Mouse (Mus musculus) adrenal gland, postnatal 25 days (tissue): ENCODE data around the gene Sacm1l. TPM values are rescaled to one million over a fixed set of nuclear protein-coding genes. Genes with fewer than 3 reads are reported as not detected.

Experiments
- DNase-seq: peaks from one replicate; pipeline ENCODE4 v3.0.0; 2021; ENCODE audit warnings: mixed read lengths
- total RNA-seq: library from RNA; stranded (reverse); gene quantifications from 2 replicates; pipeline ENCODE4 v1.2.3, GENCODE M21; 2021

Sacm1l gene
- total RNA-seq, 1 experiment from 2014 or later, result 76.0 TPM

DNA sequence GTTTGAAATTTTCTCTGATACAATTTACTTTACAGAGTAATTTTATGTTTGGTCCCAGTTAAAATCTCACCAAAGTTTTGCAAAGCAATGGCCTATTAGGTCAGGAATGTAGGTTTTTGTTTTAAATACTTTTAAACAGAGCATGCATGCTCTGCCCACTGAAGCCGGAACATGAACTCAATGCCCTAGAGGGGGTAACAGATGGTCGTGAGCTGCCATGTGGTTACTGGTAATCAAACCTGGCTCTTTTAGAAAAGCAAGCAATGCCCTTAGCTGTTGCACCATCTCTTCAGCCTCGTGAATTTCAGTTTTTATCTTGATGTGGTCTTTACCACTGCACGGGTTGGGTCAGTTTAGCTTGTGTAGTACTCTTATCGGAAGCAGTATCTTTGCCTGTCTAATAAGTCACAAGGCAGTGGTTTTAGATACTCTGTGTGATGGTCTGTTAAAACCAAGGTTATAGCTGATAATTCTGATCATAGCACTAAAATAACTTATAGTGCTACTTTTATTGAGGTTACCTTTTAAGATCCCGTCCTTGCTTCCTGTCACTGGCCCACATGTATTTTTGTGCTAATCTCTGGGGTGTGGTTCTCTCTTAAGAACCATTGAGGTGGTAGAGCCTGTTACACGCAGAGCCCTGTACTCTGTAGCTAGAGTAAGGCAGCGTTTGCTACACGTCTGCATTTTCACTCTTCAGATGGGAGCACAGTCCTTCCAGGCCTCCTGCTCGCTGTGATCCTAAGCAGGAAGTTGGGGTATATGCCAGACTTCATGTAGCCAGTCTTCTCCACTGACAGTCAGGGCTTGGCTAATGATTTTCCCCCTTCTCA lies 48.0 kb downstream of the Sacm1l start:
- no peak for DNase-seq

DNA sequence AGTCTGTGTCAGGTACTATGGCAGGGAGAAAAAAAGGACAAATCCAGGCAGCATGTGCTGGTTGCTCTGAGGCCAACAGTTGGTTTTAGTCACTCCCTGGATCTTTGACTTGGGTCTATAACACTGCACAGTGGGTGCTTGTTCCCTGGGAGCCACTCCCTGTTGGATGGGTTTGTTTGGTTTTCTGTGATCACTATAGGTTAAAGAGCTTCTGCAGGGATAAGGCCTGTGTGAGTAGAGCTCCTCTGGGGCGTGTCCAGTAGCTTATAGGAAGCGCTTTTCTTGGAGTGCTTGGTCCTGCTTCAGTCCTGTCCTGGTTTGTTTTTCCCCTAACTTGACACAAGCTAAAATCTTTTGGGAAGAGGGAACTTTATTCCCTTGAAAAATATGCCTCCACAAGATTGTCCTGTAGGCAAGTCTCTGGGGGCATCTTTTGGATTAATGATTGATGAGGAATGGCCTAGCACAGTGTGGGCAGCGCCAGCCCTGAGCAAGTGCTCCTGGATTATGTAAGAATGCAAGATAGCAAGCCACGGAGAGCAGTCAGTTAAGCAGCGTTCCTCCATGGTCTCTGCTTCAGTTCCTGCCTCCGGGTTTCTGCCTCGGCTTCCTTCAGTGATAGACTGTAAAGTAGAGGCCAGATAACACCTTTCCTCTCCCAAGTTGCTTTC lies 59.8 kb downstream of the Sacm1l start:
- no peak for DNase-seq

DNA sequence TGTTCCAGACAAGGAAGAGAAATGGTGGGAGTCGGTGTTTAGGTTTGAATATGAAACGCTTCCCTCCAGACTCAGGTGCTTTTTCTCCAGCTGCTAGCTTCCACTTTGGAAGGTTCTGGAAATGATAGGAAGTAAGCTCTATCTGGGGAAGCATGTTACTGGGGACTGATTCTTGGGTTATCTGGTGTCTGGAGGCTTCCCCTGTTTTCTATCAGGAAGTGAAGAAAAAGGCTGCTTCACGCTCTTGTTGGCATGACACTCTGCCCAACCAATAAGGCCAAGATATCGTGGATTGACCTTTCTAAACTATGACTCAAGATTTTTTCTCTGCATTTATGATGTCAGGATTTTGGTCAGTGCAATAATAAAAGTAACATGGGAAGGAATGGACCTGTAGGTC lies 65.6 kb downstream of the Sacm1l start:
- no peak for DNase-seq

DNA sequence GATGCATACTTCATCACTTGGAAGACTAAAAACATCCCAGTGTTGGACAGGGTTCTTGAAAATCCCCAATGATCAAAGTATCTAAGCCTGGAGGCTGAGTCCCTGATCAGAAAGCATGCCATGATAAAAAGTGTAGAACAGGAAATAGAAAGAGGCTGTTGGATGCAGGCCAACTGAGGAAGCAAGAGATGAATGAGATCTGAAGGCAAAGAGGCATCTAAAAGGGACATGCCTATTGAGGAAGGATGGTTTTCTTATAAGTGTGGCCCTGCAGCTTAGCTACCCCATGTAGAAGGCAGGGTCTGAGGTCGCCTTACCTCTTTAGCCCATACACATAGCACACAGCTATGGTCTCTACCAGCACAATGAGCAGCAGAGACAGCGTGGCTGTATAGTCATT lies 67.4 kb downstream of the Sacm1l start:
- DNase-seq, result no peak

DNA sequence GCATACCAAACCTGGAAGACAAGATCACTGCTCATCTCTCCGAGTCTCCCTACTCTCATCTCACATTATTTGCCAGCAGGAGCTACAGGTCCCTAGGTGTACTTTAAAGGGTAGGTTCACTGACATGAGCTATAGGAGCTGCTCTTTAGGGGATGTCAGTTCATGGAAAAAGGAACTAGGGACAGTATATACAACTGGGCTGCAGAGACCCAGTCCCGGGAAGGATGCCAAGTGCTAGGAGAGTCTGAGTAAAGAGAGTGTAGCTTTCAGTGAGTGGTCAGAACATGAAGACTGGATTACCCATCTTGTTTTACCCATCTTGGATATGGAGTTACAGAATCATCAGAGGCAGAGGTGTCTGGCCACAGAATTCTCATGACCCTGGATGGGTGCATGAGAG lies 67.8 kb downstream of the Sacm1l start:
- DNase-seq, result no peak

DNA sequence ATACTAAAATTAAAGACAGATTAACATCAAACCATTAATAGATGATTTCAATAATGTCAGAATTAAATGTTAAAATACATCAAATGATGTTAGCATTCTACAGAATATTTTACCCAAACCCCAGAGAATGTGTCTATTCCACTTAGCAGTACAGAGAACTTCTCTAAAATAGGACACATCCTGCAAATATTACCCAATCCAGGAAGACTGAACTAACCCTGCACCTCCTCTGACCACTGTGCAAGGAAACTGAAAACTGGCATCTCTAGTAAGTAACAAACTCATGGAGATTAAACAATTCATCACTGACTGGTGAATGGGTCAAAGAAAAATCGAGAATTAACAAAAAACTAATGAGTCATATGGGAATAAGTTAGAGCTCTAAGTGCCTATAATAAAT lies 72.0 kb downstream of the Sacm1l start:
- no peak for DNase-seq

DNA sequence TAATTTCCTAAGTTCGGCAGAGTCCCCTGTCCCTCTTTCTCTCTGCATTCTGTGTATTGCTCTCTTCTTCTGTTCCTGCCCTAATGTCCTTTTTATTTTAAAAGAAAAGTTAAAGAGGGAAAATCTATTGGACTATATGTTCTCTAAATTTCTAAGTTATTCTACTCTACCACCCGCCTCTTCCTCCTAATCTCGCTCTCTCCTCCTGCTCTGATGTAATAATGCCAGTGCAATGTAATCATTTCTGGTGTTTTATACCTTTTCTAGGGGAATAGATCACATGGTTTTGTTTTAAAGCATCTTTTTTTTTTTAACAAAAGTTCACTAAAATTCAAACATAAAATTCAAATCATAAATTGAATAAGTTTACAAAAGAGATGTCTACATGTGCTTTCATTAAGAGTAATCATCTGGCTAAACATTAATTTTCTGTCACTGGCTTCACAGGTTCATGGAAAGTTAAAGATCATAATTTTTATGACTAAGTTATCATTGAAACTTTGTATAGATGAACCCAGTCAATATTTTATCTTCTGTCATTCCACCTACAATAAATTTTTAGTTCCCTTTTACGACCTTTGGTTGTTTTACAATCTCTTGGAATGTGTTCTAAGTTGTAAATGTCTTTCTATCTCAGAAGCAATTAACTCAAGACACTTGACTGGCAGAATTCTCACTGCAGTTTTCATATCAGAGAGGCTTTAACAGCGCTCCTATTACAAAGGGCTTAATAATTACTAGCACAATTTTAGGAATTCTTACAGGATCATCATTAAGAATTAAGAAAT lies 90.9 kb downstream of the Sacm1l start:
- no peak for DNase-seq

DNA sequence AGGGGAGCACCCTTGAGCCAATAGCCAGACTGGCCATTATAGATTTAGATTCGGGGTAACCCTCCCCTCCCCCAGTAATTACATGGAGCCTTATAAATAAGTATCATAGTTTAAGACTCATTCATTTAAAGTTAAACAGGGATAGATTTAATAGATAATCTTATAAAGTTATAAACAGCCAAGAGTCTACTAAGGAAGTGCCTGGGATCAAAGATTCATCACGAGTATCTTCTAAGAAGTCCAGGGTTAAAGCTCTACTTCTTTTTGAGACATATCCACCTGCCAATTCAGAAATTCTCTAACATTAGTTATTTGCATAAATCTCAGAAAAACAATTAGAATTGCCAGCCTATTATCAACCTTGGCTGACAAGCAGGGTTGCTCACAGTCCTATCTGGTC lies 95.2 kb downstream of the Sacm1l start:
- DNase-seq, result no peak

DNA sequence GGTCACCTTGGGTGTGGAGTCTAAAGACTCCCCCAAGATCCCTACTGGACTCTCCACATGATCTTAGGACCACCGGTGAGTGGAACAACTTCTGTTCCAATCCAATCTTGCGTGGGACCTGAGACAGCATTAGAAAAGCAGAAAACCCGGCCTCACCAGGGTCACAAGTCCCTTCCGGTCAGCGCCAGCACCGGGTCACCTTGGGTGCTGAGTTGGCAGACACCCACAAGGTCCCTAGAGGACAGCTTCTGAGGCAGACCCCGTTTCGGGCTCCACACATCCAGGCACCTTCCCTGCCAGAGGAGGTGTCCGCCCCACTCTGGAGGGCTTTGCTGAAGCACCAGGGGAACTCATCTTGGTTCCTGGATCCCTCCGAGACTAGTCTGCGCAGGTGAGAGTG lies 96.3 kb downstream of the Sacm1l start:
- no peak for DNase-seq

DNA sequence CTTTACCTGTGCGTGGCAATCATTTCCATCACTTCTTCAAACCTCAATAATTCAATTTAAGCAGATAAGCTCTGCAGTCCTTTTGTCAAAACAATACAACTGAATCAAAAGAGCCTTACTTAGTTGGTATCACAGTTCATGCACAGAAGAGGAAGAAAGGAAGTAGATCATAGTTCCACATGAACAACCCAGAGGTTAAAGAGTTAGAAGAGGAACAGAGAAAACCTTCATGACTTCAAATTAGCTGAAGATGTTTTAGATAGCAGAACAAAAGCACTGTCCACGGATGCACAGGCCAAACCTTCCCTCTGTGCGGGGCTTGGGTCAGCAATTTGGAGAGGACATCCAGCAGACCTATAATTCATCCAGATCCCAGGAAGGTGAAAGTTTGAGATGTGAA lies 102.1 kb downstream of the Sacm1l start:
- DNase-seq, result no peak

DNA sequence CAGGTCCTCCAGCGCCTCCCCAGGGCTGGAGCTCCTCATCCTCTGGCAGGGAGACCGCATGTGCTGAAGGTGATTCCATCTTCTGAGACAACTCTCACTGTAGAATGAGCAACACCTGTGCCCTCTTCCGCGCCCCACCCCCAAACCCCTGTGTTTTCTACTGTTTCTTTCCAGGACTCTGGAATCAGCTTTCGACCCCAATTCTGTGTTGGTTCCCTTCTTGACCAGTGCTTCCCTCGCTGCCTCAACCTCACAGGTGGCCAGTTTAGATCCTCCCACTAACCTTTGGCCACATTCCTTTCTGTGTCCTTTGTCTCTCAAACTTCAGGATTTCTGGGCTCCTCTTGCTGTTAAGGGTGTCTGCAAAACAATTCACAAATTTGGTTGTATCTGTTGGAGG lies 102.7 kb downstream of the Sacm1l start, which contains the start of gene Slc6a20b:
Gene Slc6a20b, minus strand, starts transcription at position 285 of the 400 bp plus-strand sequence.
- DNase-seq, result no peak

DNA sequence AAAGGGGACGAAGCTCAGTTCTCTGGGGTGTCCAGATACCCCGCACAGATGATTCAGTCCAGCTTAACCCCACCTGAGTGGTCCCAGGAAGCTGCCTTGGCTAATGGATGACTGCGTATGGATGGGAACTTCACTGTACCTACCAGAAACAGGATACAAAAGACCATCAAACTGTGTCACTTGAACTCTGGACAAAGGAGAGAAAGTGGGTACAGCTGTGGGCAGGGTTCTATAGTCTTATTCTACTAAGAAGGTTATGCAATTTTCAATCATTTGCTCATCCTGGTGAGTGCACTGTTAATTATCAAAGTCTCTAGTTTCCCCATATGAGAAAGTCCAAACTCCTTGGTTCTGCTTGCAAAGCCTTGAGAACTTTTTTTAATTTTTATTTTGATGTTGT lies 103.4 kb downstream of the Sacm1l start:
- no peak for DNase-seq

DNA sequence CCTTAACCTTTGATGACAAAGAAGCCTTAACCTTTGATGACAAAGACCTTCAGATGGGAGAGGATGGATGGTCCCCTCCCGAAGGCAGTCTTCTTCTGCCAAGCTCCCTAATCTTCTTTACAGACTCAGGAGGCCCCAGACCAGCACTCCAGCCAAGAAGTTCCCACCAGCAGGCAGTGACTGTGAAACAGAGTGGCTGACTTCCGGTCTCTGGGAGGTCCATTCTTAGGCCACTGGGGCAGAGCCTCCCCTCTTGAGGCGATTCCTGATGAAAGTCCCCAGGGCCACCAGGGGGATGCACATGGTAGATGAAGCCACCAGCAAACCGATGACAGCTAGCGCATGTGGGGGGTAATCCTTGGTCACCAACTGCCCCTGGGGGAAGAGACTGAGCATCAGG lies 107.2 kb downstream of the Sacm1l start:
- DNase-seq, result no peak

DNA sequence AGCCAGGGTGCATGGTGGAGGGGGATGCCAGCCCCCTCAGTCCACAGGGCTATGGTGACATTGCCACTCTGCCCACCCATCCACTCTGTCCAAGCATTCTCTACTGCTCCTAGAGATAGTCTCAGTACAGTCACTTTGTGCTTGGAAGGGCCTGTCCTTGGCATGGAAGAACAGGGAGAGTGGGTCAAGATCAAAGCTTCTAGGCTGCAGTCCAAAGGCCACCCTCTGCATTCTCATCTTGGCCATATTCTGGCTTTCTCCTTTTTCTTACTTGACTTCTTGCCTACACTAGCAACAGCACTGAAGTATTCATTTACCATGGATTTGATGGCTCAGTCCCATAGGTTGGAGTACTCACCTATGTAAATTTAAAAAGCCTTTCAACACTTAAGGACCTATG lies 108.7 kb downstream of the Sacm1l start:
- no peak for DNase-seq

DNA sequence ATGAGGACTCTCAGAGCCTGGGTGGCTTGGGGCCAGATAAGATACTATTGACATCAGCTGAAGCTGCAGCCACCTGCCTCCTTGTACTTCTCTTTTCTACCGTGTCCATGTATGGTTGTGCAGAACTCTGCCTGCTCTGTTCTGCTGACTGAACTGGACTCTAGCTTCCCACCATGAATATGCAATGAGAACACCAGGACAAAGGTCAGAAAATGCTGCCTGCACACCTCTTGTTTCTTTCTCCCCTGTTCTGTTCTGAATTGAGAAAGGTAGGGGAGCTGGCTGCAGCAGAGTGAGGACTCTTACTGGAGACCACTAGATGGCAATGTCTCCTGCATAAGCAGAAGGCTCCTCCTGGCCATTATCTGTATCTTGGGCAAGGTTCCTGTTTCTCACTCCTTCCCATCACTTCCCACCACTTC lies 109.1 kb downstream of the Sacm1l start:
- DNase-seq, result no peak

DNA sequence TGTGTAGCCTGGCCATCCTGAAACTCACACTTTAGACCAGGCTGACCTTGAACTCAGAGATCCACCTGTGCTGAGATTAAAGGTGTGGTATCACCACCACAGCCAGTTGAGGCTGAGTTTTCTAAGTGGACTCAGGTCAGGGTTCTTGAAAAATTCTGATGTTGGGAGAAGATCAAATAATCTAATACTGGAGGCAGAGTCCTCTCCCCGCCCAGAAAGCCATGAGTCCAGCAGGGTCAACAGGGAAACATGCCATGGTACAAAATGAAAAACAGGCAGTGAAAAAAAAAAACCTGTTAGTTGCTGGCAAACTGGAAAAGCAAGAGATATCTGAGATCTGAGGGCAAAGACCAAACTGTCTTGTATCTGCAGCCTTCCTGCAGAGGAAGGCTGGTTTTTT lies 110.5 kb downstream of the Sacm1l start:
- no peak for DNase-seq

Other genes with a start within 250 kb of the Sacm1l start
- gene Lars2, start 162.8 kb upstream of the Sacm1l start, total RNA-seq, result 68.1 and 42,328 TPM in 2 replicates
- 32.4 and 34.7 TPM in 2 replicates for gene Limd1, start 51.1 kb upstream of the Sacm1l start, total RNA-seq
- not detected in 2 replicates for gene Slc6a20b, start 102.8 kb downstream of the Sacm1l start, total RNA-seq
- gene Ccr9, start 148.7 kb downstream of the Sacm1l start, total RNA-seq, result not detected in 2 replicates
- gene Slc6a20a, start 149.1 kb downstream of the Sacm1l start, total RNA-seq, result not detected in 2 replicates
- gene Lztfl1, start 187.9 kb downstream of the Sacm1l start, total RNA-seq, result 43.3 and 53.7 TPM in 2 replicates